Mouse (Mus musculus): ENCODE results near the gene Drd2. TPM values are rescaled to one million over a fixed set of nuclear protein-coding genes. Genes with fewer than 3 reads are reported as not detected.

Gene Drd2
- polyA plus RNA-seq (2017; shearing (Covaris generic)): not detected

DNA sequence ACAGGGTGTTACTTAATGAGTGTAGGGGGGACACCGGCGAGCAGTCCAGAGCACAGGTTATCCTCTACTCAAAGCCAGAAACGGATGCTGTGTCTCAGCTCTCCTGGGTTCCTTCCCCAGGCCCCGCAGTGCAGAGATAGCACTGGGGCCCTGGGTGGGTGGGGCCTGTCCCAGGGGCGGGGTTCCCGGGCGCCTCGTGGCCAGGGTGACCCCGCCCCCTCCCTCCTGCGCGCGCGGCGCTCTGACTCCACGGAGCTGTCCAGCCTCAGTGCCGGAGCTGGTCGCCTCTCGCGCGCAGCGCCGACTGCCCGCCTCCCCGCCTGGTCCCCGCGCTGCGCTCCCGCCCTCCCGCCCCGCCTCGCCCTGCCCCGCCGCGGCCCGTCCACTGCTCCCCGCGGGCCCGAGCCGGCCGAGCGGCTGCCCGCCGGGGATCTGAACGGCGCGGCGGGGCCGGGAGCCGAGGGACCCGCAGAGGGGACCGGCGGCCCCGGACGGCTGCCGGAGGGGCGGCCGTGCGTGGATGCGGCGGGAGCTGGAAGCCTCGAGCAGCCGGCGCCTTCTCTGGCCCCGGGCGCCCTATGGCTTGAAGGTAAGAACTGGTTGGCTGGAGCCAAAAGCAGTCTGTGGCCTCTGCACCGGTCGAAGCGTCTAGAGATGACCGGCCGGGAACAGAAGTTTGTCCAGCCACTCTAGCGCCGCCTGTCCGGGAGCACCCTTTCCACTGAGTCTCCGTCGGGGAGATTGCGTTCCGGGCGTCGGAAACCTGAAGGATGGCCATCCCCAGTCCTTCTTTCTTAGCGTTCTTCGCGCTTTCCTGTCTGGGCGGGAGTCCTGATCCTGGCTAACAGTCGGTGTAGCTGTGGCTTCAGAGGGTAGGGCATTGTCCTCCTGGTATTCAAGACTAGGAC is at the start of gene Drd2:
Drd2 (plus strand) TSS at position 492 of the 908 bp plus-strand sequence.

GRCm38 (mm10) chr9:49426921-49427320 is 86.5 kb downstream of the Drd2 start, which contains the start of gene Ankk1:
Gene Ankk1 (minus strand): TSS chr9:49427021.

Other genes starting within 250 kb of the Drd2 start
- gene Gm4894, start 90.1 kb upstream of the Drd2 start, polyA plus RNA-seq (2017; shearing (Covaris generic)): not detected
- gene Ankk1, start 86.4 kb downstream of the Drd2 start, polyA plus RNA-seq (2017; shearing (Covaris generic)): not detected
- not detected for gene Ttc12, start 145.6 kb downstream of the Drd2 start, polyA plus RNA-seq (2017; shearing (Covaris generic))

Measured in naive thymus-derived CD4-positive, alpha-beta T cell, adult 5 months (primary cell).